Mouse (Mus musculus): ENCODE results near the gene 1190002N15Rik. TPM values are rescaled to one million over a fixed set of nuclear protein-coding genes. Genes with fewer than 3 reads are reported as not detected.

Gene 1190002N15Rik
- 15.6 TPM for polyA plus RNA-seq (2015; fragmentation: Illumina TruSeq; extraction: RNeasy Lipid Tissue Mini Kit (QIAGEN cat#74804); ENCODE audit: insufficient read depth, low replicate concordance)

GRCm38 (mm10) chr9:94537970-94538822, at the start of gene 1190002N15Rik:
Gene 1190002N15Rik (minus strand): TSS chr9:94538081.

Other genes with a start within 250 kb of the 1190002N15Rik start
- gene Slc9a9, start 131.8 kb upstream of the 1190002N15Rik start, polyA plus RNA-seq (2015; fragmentation: Illumina TruSeq; extraction: RNeasy Lipid Tissue Mini Kit (QIAGEN cat#74804); ENCODE audit: insufficient read depth, low replicate concordance) = 24.2 TPM